Mouse (Mus musculus): ENCODE measurements at regions not wholly inside any gene's neighbourhood (a gene's known extent, or its start where the extent isn't known, plus 50 kb on each side); places are given as distances from the start of the nearest gene placed in this dataset.

DNA sequence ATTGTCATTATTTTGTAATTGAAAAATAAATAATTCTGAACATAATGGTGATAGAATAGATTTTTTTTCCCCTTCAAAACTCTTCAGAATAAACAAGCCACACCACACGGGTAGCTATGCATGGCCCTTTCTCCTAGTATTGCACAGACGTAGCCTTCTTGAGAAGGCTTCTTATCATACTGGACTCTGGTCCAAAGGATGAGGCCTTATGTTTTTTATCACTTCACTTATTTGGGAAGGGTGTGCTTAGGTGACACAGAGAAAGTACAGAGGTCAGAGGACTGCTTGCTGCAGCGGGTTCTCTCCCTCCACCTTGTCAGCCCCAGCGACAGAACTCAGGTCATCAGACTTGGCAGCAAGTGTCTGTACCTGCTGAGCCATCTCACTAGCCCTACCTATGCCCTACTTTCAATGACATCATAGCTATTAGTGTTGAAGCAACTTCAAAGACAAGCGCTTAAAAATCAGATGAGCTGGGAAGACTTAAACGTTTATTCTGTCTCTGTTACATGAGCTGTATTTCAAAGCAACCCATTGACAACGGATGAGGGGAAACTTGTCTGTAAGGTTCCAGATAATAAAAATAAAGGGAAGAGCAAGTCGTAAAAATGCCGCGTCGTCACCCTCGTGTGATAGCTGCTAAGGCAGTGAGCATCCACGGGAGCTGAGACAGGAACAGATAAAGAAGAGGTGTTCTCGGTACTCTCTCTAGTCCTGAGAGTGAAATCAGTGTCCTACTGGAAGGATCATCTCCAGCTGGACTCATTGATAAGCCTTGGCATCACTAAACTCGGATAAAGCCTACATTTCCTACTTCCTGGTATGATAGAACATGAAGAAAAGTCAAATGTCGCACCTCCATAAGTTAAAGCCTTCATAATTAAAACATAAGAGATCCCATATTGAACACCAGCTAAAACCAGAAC, 226.2 kb downstream of the Sp3 start:
- H3K9ac ChIP-seq (replicated peaks; ENCODE audit: low read length, poor library complexity, severe bottlenecking): no peak overlapping the region
- 88% methylated on average over 16 of the region's 16 CpGs for WGBS
- no peaks in the 10 kb centered on the region for H3K4me1 ChIP-seq (ENCODE audit: insufficient read depth, low read length)
- TF ChIP-seq CTCF (IDR thresholded peaks at IDR 0.05): no peak
- ATAC-seq (ENCODE audit: low FRiP score) (no peak), DNase-seq (ENCODE audit: low spot score) (no peak)
- H3K4me3 ChIP-seq (ENCODE audit: low read depth, low read length): no peak overlapping the region
- H3K27ac ChIP-seq (ENCODE audit: low read depth, low read length): no peak overlapping the region
- no peaks in the 10 kb centered on the region for H3K9me3 ChIP-seq (ENCODE audit: low read length)
- no peaks in the 10 kb centered on the region for H3K27me3 ChIP-seq (ENCODE audit: insufficient read depth, low read length)
- no peaks in the 10 kb centered on the region for H3K36me3 ChIP-seq (ENCODE audit: insufficient read depth, low read length)
- H3K4me2 ChIP-seq (ENCODE audit: low read depth, low read length, poor library complexity, severe bottlenecking): no peak overlapping the region

DNA sequence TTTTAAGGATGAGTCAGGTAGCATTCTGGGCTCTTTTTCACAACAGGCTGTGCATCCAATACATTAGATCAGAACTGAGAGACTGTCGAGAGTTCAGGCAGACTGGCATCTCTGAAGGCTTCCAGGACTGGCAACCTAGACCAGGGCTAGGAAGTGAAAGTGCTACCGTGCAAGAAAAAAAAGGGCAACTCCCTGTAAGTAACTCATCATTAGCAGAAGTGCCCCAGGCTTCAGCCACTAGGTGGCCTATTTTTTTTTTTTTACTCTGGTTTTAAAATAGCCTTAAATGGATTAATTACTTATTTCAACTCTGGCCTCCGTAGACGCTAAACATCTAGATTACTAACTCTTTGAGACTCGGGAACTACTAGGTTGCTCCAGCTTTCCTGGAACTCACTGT, 216.8 kb downstream of the Sp3 start:
- Histone ChIP-seq H3K36me3 (ENCODE audit: insufficient read depth, low read length) (no peaks in the 10 kb centered on the region), H3K27me3 (ENCODE audit: insufficient read depth, low read length) (no peaks in the 10 kb centered on the region), H3K4me1 (ENCODE audit: insufficient read depth, low read length) (no peaks in the 10 kb centered on the region), H3K27ac (ENCODE audit: low read depth, low read length) (no peak overlapping the region), H3K4me2 (ENCODE audit: low read depth, low read length, poor library complexity, severe bottlenecking) (no peak overlapping the region), H3K4me3 (ENCODE audit: low read depth, low read length) (no peak overlapping the region), H3K9ac (replicated peaks; ENCODE audit: low read length, poor library complexity, severe bottlenecking) (no peak overlapping the region), H3K9me3 (ENCODE audit: low read length) (no peaks in the 10 kb centered on the region)
- ATAC-seq (ENCODE audit: low FRiP score) (no peak), DNase-seq (ENCODE audit: low spot score) (no peak)
- WGBS: 91% methylated on average over 5 of the region's 5 CpGs
- TF ChIP-seq CTCF (IDR thresholded peaks at IDR 0.05): no peak

DNA sequence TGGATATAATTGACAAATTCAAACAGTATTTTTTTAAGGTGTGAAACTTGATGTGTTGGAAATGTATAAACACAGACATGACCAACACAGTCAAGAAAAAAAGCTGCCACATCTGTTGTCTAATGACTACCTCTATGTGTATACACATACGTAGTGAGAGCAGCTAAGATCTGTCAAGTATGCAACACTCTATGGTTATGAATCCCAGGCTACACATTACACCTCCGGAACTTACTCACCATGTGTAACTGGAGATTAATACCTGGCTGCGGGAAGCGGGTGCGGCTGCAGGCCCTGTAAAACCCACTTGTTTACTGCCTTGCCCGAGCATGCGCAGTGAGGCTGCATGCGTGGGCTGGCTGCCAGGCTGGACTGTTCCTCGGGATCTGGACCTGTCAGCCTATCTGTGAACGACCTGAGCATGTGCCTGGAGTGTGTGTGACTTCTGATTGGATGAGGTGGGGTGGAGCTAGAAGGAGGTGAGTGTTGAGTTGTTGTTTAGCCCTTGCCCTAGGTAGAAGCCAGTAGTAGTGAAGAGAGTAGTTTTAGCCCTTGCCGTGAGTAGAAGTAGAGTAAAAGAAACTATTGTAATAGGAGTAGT, 211.1 kb downstream of the Sp3 start:
- Histone ChIP-seq H3K27me3 (ENCODE audit: insufficient read depth, low read length) (no peaks in the 10 kb centered on the region), H3K4me2 (ENCODE audit: low read depth, low read length, poor library complexity, severe bottlenecking) (no peak overlapping the region), H3K27ac (ENCODE audit: low read depth, low read length) (no peak overlapping the region), H3K4me3 (ENCODE audit: low read depth, low read length) (no peak overlapping the region), H3K36me3 (ENCODE audit: insufficient read depth, low read length) (no peaks in the 10 kb centered on the region), H3K9me3 (ENCODE audit: low read length) (no peaks in the 10 kb centered on the region), H3K4me1 (ENCODE audit: insufficient read depth, low read length) (no peaks in the 10 kb centered on the region), H3K9ac (replicated peaks; ENCODE audit: low read length, poor library complexity, severe bottlenecking) (no peak overlapping the region)
- TF ChIP-seq CTCF (IDR thresholded peaks at IDR 0.05): no peak
- no peak for ATAC-seq (ENCODE audit: low FRiP score)
- whole genome bisulfite sequencing: 84% methylated on average over 11 of the region's 11 CpGs
- no peak for DNase-seq (ENCODE audit: low spot score)

DNA sequence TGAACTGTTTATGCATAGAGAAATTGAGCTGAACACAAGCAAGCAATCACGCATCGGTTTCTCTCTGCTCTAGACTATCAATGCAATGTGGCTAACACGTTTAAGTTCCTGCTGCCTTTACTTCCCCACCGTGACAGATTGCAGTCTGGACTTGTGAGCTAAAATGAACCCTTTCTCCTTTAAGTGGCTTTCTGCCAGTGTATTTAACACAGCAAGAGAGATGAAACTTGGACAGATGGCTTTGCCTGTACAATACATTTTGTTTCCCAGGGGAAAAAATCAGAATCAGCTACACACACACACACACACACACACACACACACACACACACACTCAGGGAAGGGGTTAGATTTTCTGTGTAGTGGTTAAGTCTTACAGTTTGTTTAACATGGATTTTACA, 206.8 kb downstream of the Sp3 start:
- no peaks in the 10 kb centered on the region for H3K9me3 ChIP-seq (ENCODE audit: low read length)
- no peak for ATAC-seq (ENCODE audit: low FRiP score)
- WGBS: 71% methylated on average over 4 of the region's 4 CpGs

DNA sequence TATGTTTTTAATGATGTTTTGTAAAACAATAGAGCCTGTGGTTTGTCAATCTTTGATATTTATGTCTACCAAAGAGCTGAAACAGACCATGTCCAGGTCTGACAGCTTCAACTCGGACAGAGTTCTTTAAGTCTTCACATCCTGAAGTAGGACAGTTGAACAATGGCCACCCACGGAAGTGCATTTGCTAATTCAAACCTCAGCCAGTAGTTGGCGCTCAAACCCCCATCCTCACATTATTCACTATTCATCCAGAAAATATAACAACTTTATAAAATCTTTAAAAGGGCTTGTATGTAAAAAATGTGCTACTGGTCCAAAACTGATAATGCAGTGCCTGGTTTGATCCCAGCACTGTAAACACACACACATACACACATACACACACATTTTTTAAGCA, 202.9 kb downstream of the Sp3 start:
- ATAC-seq (ENCODE audit: low FRiP score) (no peak), DNase-seq (ENCODE audit: low spot score) (no peak)
- H3K4me3 ChIP-seq (ENCODE audit: low read depth, low read length): no peak overlapping the region
- H3K9me3 ChIP-seq (ENCODE audit: low read length): no peaks in the 10 kb centered on the region
- H3K9ac ChIP-seq (replicated peaks; ENCODE audit: low read length, poor library complexity, severe bottlenecking): no peak overlapping the region
- H3K4me2 ChIP-seq (ENCODE audit: low read depth, low read length, poor library complexity, severe bottlenecking): no peak overlapping the region
- H3K4me1 ChIP-seq (ENCODE audit: insufficient read depth, low read length): peaks cover 4% of the 10 kb centered on the region; the same call in 1 of the 2 replicates
- no peak overlapping the region for H3K27ac ChIP-seq (ENCODE audit: low read depth, low read length)
- TF ChIP-seq CTCF (IDR thresholded peaks at IDR 0.05): peak; percentile 61
- no peaks in the 10 kb centered on the region for H3K36me3 ChIP-seq (ENCODE audit: insufficient read depth, low read length)
- H3K27me3 ChIP-seq (ENCODE audit: insufficient read depth, low read length): no peaks in the 10 kb centered on the region
- 44% methylated on average over 3 of the region's 3 CpGs for WGBS

More for the DNA sequence above, 206.8 kb downstream of the Sp3 start:
- Histone ChIP-seq H3K27ac (ENCODE audit: low read depth, low read length) (no peak overlapping the region), H3K4me2 (ENCODE audit: low read depth, low read length, poor library complexity, severe bottlenecking) (no peak overlapping the region), H3K27me3 (ENCODE audit: insufficient read depth, low read length) (no peaks in the 10 kb centered on the region), H3K36me3 (ENCODE audit: insufficient read depth, low read length) (no peaks in the 10 kb centered on the region), H3K4me1 (ENCODE audit: insufficient read depth, low read length) (no peaks in the 10 kb centered on the region), H3K9ac (replicated peaks; ENCODE audit: low read length, poor library complexity, severe bottlenecking) (no peak overlapping the region), H3K4me3 (ENCODE audit: low read depth, low read length) (no peak overlapping the region)
- TF ChIP-seq CTCF (IDR thresholded peaks at IDR 0.05): no peak
- DNase-seq (ENCODE audit: low spot score): peak; percentile 68

Data from midbrain, postnatal 0 days (tissue).